Mouse (Mus musculus) inflammation-experienced regulatory T-cells, adult 6 months (primary cell): Measurements from ENCODE around the gene Chd2. TPM values are rescaled to one million over a fixed set of nuclear protein-coding genes. Genes with fewer than 3 reads are reported as not detected.
"Not testable (repeated sequence)": the region's sequence is repeated elsewhere in the genome, so short reads cannot be mapped to it uniquely, and the experiment has no call there.

Source experiments
- ATAC-seq: one replicate; pipeline ENCODE4 v1.8.0; 2017
- polyA plus RNA-seq, 3 experiments: library from polyadenylated mRNA; unstranded; fragments of 100-300 nt; shearing (Covaris generic); gene quantifications; one replicate each; pipeline ENCODE4 v1.2.1; 2017

Chd2 gene
- polyA plus RNA-seq, 3 experiments from 2014 or later = 120 to 258 (median 210) TPM

DNA sequence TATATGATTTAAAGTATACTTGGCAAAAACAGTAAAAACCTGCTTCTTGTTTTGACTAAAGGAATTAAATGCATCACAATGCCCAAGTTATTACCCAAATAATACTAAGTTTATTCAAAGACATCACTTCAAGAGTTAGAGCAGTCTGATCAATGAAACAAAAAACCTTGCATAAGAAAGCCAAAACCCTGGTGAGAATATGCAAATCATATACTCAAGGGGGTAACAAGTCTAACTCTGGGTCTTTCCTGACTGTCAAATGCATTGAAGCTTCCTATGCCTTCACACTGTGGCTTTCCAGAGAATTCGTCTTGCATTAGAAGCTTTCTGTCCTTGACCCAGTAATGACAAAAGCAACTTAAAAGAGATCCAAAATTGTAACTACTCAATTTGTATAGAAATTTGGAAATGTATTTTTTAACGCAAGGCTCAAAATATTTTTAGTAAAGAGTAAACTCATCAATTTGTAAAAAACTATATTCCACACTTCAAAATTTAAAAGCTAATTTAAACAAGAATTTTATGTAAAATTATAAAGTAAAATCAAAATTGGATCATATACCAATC is 2.4 kb downstream of the Chd2 start:
- ATAC-seq = no peak

DNA sequence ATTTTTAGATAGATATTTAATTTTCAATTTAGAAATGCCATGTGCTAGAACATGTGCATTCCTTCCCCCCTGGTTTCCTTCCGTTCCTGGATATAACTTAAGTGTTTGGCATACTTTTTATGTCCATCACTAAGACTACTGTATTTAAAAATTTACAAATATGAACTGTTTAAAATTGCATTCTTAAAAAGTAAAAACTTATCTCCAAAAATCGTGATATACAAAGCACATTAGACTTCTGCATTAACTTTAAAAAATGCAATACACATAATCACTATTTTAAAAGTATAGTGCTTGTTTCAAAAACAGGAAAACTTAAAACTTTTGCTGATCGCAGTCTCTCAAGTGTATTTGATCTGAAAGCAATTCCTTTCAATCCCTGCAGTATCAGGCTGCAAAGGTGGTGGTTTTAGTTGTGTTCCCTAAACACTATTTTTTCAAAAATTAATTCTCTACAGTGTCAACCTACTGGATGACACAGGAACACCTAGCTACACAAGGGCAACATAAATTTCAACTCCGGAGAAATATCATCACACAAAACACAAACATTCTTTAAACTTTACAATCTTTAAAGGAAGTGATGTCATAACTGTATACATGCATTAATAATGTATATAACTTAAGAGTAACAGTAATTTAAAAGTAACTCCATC is 3.1 kb downstream of the Chd2 start:
- no peak for ATAC-seq

DNA sequence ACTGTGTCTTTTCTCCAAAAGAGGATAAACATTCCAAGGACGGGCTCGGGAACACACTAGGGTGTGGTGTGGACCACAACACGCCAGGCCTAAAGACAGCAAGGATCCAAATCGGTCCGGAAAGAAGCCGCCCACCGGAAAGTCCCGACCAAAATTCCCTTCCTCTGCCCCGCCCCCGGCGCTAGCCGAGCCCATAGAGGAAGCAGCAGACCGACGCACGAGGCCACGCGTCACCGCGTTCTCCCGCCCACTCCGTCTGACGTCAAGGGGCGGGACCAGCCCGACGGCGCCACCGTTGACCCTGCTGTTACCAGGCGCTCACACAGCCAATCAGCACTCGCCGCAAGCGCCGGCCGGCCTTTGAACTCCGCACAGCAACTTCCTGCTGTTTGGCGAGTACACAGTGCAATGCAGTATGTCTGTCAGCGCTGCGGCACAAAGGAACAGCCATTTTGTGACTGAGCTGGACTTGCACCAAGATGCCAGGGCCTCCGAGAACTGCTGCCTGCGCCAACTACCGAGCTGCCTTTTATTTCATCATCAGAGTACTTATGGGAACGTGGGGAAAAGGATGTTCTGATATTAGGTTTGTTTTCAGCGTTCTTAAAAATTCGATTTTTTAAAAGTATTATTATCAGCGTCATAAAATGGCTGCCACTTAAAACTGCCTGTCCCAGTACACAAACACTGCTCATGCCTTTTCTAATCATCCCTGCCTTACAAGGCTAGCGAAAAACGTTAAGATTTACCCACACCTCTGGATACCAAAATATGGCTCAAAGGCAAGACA is 3.8 kb downstream of the Chd2 start:
- ATAC-seq = peak; percentile 81

DNA sequence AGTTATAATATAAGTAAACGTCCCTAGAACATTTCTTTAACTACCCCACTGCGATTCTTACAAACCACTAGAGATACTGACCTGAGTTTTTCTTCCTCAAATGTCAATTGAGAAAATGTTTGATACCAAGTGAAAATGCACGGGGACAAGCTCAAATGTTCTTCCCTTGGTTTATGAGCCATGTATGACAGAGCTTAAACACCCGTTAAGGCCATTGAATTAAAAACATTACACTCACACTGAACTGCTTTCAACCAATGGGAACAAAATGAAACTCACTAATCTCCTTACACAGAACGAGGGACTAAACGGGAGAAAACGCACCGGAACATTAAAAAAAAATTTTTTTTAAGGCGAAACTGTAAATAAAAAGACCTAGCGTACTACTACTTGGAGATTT is 4.4 kb downstream of the Chd2 start:
- no peak for ATAC-seq

DNA sequence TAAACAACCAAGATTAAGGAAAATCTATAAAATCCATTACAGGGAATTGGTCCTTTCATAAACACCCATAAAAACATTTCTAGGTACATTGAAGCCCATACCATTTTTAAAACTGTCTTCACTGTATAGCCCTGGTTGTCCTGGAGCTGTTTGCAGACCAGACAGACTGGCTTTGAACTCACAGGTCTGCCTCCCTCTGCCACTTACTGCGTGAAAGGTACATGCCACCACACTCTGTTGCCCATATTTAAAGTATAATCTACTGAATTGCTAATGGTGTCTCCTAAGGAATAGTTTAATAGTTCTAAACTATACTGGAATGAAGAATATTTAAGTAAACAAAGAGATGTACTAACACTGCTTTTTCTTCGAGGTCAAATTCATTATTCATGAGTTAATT is 5.1 kb downstream of the Chd2 start:
- no peak for ATAC-seq

DNA sequence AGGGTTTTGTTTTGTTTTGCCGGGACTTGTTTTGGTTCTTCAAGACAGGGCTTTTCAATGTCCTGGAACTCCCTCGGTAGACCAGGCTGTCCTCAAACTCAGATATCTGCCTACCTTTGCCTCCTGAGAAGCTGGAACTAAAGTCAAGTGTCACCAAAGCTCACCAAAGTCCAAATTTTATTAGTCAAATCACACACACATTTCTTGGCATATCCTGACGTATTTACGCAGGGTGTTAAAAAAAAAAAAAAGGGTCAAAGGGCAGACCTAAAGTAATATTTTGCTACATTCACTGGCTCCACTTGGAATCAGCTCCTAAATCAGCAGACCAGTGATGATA is 5.8 kb downstream of the Chd2 start:
- no peak for ATAC-seq

DNA sequence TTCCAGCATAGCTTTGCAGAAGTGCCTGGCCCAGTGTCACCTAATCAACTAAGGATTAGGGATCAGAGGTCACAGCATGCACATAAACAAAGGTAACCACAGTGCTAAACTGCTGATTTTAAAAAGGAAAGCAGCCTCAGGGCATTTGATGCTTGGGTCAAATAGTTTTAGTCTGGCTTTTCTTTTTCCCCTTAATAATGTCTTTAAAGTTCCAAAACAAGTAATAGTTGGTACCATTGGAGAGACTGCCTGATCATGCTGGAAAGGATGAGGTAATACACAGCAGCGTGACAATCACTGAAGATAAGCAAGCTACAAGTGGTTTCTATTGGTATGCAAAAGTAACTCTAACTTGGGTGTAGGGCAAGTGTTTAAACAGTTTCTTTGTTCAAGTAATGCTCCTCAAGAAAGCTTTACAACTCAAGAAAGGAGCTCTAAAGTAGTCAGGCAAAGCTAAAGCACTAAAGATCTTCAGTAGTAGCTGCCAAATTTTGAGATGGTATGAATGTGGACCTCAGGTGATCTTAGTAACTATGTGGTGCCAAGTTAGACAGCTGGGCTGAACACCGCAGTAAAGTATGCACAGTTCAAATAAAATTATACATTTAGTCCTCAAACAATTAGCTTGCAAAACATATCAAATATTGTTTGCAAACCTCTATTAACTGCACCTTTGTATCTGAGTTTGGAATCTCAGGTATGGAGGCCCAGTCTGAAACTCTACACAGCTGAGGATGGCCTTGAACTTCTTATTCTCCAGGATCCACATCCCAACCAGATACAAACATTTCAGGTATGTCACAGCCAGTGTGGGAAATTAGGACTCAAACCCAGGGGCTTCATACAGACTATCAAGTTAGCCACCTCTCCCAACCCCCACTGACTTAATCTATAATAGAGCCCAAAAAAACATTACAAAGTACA is 6.4 kb downstream of the Chd2 start:
- ATAC-seq = no peak

DNA sequence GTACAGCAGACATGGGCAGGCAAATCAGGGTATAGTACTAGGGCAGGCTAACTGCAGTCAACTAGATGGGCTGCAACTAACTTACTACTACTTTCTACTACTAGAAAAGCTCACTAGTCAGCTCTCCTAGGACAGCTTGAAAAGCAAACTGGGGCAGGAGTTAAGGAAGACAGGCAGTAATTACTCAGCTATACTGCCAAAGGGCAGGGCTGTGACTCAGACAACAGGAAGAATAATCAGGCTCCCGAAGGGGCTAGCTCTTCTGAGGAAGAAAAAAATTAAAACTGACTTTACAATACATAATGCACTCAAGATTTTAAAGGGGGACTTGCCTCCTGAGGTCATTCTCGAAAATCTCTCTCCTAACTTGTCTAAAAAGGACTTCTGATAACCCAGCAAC is 8.2 kb downstream of the Chd2 start:
- no peak for ATAC-seq

DNA sequence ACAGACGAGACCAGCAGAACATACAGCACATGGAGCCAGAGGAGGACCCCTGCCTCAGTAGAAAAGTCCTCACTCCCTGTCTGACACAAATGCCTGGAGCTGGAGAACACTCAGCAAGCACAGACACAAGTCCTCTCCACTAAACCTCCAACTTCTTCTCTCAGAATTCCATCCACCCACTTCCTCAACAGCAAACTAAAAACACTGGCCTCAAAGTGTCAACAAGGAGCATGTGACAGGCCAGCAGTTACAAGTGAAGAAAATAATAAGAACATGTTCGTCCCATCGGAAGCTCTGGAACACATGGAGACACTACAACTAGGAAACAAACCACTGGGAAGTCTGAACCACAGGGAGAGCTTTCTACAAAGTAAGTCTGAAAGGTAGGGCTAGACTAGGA is 8.7 kb downstream of the Chd2 start:
- no peak for ATAC-seq

DNA sequence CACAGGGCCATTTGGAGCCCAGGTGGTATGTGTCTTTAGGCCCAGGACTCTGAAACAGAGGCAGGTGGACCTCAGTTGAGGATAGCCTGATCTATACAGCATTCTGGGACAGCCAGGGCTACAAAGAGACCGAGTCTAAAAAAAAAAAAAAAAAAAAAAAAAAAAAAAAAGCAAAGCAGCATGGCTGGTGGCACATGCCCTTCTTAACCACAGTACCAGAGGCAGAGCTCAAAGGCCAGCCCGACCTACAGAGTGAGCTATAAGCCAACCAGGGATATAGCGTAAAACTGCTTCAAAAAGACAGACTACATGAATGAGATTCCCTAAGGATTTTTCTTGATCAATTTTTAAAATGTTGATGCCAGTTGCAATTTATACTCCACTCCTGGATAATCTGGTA is 9.5 kb downstream of the Chd2 start:
- ATAC-seq = no peak

DNA sequence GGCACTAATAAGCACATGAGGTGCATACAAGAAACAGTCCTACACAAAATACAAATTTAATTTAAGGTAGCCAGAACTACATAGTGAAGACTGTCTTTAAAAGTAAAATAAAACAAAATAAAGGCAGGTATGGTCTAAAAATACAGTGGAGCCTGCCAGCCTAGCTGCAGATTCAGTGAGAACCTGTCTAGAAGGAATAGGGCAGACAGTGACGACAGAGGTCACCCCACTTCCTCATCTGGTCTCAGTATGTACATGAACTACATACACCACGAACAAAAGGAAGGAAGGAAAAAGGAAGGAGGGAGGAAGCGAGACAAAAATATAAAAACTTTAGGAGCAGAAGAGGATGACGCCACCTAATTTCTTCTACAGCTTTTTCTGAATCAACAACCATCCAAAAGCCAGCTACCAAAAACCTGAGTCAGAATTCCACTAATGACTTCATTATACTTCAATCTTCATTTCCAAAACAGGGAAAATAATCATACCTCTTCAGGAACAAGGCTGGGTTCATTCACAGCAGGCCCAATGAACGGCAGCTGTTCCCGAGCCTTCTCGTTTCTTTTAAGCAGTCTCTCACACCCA is 10.0 kb downstream of the Chd2 start:
- peak; percentile 19 for ATAC-seq

DNA sequence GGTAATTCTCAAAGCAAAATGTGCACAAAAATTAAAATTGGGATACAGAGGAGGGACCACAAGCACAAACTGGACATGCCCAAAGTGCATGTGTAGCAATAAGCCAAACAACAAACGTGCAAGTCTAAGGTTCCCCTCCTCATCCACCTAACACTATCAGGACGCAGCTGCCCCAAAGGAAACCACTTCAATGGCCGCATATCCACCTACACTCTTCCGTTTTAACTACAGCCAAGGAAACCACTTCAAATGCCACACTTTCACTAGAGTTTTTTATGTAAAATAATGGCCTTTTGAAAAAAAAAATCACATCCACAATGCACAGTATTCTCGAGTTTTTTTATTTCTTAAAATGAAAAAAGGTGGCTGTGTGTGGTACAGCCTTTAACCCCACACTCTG is 10.8 kb downstream of the Chd2 start:
- ATAC-seq = peak; percentile 56

DNA sequence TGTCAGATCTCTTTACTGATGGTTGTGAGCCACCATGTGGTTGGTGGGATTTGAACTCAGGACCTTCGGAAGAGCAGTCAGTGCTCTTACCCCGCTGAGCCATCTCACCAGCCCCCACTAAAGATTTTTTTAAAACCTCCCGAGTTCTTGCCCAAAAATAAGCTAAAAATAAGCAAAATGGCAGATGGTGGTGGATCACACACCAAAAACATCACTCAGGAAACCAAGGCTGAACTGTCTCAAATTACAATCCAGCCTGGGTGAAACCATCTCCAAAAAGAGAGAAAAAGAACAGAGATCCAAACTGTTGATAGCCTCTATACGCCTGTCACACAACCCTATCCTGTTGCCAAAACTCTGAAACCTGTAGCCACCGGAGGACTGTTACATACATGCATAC is 11.5 kb downstream of the Chd2 start:
- ATAC-seq = no peak

DNA sequence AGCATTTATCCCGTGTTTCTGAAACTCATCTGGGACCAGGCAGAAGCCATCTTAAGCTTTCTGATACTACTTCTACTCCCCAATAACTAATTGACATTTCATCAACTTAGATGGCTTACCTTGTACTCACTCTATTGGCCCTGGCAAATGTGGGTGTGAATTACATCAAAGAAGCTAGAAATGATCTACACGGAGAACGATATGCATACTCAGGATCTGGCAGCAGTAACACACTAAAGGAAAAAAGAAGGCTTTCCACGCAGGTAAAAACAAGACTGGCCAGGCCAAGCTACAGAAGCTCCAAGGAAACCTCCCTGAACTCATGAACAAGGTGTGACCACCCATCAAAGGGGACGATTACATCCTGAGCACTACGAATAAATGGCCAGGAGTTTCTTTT is 12.4 kb downstream of the Chd2 start:
- ATAC-seq = no peak

DNA sequence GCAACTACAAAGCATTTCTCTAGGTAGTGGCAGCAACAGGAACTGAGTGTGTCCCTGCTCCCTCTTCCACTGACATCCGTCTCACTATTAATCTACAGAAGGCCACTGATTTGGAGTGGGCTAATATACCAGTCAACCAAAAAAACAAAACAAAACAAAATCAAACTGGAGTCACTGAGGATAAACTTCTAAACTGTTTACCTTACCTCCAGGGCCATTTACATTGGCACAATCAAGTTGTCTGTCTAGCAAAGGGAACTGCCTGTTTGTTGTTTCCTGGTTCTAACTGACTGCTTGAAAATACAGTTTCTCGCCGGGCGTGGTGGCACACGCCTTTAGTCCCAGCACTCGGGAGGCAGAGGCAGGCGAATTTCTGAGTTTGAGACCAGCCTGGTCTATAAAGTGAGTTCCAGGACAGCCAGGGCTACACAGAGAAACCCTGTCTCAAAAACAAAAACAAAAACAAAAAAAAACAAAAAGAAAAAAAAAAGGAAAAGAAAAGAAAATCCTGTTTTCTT is 13.2 kb downstream of the Chd2 start:
- not testable (repeated sequence) for ATAC-seq

DNA sequence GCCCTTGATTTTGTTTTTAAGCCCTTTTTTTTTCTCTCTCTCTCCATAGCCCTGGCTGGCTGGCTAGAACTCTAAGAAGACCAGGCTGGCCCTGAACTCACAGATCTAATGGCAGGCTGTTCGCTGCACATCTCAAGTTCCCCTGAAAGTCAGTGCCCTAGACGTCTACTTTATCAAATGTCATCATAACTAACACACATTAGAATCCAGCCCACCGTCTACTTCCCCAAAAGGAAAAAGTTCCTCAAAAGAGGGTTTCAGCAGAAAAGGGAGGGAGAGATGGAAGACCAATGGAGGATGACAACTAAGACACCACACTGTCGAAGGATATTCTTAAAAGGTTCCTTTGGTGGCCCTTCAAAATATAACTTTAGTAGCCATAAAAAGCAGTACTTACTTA is 14.4 kb downstream of the Chd2 start:
- ATAC-seq = no peak

DNA sequence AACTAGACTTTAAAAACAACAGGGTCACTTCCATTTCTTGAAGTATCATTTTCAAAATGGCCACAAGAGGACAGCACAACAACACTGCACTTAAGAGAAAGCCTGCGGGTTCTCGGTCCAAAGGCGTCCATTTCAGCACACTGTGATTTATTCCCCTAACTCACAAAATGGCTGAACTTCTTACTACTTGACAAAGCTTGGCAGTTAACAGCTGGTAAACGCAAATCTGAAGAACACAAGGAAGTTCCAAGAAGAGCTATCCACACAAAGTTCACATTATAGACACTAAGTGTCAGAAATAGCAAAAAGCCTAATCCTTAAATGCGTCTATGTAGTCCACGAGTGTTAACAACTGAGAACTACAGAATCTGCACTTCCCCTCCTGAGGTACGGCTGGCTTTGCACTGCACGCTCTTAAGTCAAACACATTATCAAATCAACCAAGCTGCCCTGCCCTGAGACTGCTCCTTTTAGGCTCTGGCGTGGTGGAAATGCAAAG is 17.1 kb downstream of the Chd2 start:
- ATAC-seq = peak; percentile 74

DNA sequence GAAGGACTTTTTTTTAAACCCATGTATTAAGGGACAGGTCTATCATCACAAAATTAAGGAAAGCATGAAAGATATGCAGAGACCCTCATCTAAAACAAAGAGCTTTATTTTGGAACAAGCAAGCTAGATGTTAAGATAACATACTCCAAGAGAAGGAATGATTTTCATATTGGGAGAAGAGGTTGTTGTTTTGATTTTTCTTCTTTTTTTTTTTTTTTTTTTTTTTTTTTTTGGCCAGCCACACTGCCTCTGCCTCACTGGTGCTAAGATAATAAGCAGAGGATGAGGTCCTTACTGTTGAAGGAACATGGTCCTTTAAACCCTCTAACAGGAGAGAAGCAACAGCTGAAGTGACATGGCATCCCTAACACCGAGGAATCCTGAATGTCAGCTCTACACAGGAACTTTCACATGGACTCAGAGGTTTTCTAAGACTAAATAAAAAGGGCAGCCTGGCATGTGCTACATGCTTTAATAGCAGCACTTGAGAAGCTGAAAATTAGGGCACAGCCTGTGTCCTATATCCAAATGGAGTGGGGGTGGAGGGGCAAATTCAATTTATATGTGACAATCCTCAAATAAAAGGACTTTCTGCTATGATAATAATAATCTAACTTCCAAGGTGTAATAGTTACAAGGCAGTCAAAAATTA is 17.9 kb downstream of the Chd2 start:
- ATAC-seq = no peak

DNA sequence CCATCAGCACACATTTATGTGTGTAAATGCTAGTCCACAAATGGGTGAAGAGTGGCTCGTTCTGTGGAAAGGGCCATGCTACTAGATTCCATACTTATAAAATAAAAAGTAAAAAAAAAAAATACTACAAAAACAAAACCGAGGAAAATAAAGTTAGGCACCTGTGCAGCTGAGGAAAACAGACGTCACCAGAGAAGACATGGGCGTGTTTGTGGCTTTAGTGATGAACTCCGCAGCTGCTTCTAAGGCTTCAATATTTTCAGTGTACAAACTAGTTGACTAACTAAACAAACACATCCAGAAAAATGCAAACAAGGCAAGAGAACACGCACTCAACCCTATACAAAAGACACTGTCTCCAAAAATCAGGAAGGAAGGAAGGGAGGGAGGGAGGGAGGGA is 18.4 kb downstream of the Chd2 start:
- peak; percentile 54 for ATAC-seq

DNA sequence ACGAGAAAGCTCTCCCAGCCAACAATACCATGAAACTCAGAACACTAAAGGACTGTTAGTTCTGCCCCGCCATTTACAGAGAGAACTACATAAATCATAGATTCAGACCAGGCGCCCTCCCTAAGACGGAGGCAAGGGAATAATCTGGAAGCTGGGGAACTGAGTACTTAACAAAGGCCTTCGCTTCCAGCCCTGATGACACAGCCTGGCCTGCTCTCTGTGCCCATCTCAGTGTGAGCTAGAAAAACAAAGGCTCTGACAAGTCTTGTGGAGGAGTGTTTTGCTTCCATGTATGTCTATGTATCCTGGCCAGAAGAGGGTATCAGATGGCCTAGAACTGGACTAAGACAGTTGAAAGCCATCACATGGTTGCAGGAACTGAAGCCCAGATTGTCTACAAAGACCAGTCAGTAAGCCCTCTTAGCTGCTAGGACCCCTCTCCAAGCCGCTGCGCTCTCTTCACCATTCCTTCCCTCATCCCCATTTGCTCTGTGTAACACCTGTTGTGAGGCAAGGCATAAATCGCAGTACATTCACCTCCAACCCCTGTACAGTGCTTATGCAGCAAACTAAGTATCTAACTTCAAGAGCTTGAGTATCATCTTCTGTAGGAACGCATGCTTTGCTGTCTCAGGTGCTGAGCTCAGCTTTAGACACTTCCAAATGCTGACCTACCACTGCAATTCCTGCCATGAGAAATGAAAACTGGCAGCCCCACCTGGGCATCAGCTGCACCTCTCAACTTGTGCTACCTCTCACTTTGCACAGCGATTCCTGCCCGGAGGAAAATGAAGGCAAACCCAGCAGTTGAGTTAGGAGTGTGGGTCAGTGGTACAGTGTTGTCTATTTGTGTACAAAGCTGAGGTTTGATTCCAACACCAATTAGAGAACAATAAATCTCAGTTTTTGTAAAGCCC is 20.1 kb downstream of the Chd2 start:
- no peak for ATAC-seq

DNA sequence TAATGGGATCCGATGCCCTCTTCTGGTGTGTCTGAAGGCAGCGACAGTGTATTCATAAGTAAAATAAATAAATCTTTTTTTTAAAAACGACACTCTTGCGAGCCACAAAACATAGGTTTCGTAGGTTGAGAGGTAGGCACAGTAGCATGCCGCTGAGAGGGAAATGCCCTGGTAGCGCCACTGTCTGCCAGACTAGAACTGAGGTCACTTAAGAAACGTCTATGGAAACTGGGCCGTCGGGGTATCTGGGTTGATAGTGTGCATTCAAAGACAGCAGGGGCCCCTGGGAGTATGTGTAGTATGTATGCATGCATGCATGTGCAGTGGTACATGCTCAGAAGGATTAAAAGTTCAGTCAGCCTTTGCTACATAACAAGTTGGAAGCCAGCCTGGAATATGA is 21.4 kb downstream of the Chd2 start:
- no peak for ATAC-seq
